Mouse (Mus musculus) CD4-positive, CD25-positive, alpha-beta regulatory T cell (primary cell): ENCODE data around the gene Atp1b1. TPM values are rescaled to one million over a fixed set of nuclear protein-coding genes. Genes with fewer than 3 reads are reported as not detected.

Experiments used
- polyA plus RNA-seq: library from polyadenylated mRNA; unstranded; fragments of 100-300 nt; shearing (Covaris generic); gene quantifications from one replicate; pipeline ENCODE4 v1.2.1, GENCODE M21; 2017

Atp1b1 gene
- polyA plus RNA-seq: 41.7 TPM

DNA sequence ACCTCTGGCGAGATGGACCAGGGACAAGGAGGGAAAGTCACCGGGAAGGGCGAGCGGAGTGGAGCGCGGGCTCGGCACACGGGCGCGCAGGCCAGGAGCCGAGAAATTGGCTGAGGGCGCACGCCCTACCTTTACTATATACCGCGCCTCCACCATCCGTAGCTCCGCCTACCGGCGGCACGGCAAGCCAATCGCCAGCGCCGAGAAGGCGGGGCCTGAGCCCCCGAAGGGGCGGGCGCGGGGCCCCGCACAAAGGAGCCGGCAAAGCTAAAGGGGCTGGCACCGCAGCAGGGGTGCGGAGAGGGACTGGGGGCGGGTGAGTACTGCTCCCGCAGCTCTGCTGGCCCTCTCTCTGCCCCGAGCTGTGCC, at the start of gene Atp1b1:
TSS of gene Atp1b1 (minus strand) at position 111 of the 369 bp plus-strand sequence.

Other genes with a start within 250 kb of the Atp1b1 start
- gene Slc19a2, start 209.3 kb downstream of the Atp1b1 start, polyA plus RNA-seq: 6.3 TPM
- 7.8 TPM for gene Ccdc181, start 182.8 kb downstream of the Atp1b1 start, polyA plus RNA-seq
- 12.2 TPM for gene Nme7, start 154.2 kb downstream of the Atp1b1 start, polyA plus RNA-seq
- gene Blzf1, start 150.9 kb downstream of the Atp1b1 start, polyA plus RNA-seq: 16.5 TPM